Mouse (Mus musculus): ENCODE results near the gene Slc13a3. TPM values are rescaled to one million over a fixed set of nuclear protein-coding genes. Genes with fewer than 3 reads are reported as not detected.
A peak's percentile ranks its signal among the peaks of the same experiment; 100 is the strongest.
"Not testable (repeated sequence)": the region's sequence is repeated elsewhere in the genome, so short reads cannot be mapped to it uniquely, and the experiment has no call there.

Slc13a3 gene
- 10 to 100 TPM; 17.7 to 21.1 (median 19.2) TPM for total RNA-seq (2022)

DNA sequence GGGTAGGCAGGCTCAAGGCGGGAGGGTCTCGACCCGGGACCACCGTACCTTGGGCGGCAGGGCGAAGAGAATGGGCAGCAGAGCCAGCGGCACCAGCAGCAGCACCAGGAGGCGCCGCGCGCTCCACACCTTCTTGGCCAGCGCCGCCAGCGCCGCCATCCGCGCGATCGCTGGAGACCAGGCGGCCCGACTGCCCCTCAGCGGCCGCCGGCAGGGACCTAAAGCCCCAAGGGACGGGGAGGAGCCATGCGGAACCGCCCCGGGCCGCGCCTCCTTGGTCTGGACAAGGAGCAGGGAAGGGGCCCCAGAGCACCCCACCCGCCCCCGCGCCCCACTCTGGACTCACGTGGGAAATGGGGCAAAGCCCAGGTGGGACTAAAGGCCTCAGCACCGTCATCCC lies at the start of gene Slc13a3:
Slc13a3 (minus strand) TSS at position 228 of the 400 bp plus-strand sequence.
- no peak for DNase-seq (ENCODE audit: low spot score in 2 of 2)

DNA sequence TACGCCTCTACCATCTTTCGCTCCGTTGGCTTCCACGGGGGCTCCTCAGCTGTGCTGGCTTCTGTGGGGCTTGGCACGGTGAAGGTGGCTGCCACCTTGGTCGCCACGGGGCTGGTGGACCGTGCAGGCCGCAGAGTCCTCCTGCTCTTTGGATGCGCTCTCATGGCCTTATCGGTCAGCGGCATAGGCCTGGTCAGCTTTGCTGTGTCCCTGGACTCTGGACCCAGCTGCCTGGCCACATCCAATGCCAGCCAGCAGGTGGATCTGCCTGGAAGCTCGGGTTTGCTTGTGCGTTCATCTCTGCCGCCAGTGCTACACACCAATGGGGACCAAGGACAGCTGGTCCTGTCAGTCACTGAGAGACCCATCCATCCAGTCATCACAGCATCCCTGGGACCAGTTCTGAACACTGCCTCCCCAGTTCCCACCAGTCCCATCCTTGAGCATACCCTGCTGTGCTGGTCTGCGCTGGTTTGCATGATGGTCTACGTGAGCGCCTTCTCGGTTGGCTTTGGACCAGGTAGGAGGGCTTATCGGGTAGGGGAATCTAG lies 42.2 kb upstream of the Slc13a3 start:
- DNase-seq (ENCODE audit: low spot score in 2 of 2) = no peak

DNA sequence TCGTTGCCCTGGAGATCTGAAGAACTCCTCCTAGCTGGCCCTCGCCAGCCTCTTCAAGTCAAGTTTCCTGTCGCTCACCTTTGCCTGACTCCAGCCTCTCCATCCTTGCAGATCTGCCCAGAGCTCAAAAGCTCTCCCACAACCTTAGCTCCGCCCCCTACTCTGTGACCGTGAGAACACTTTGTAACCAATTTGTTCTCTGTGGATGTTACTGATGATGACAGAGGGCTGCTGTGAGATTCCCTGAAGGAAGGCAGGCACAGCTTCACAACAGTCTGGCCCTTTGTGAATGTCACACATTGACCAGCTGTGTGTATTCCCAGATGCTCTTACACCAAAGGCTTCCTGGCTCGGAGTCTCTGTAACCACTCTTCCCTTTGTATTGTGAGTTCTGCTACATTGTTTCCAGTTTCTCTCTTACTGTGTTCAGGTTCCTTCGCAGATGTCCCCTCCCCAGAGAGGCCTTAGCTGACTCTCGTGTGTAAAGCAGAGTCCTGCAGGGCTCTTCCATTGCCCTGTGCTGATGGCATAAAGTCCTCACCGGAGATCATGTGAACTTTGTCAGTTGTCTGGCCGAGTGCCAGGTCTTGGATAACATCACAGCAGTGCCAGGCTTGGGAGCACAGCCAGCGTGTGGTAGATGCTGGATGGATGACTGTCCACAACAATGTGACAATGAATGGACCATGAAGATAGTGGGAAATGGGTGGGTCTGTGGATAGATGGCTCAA lies 40.0 kb upstream of the Slc13a3 start:
- no peak for DNase-seq (ENCODE audit: low spot score in 2 of 2)

DNA sequence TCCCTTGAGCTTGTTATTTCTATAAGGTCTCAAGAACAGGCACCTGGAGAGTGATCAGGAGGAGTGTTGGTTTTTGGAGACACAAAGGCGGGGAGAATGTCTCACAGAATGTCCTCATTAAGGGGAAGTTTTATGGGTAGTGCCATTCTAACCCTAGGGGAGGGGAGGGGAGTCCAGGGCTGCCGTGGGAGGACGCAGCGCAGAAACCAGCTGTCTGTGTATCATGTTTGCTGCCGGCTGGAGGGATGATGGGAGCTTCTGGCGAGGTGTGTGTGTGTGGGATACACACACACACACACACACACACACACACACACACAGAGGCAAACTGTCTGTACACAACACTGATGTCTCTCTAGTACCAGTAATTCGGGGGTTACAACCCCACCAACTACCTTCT lies 39.4 kb upstream of the Slc13a3 start:
- no peak for DNase-seq (ENCODE audit: low spot score in 2 of 2)

DNA sequence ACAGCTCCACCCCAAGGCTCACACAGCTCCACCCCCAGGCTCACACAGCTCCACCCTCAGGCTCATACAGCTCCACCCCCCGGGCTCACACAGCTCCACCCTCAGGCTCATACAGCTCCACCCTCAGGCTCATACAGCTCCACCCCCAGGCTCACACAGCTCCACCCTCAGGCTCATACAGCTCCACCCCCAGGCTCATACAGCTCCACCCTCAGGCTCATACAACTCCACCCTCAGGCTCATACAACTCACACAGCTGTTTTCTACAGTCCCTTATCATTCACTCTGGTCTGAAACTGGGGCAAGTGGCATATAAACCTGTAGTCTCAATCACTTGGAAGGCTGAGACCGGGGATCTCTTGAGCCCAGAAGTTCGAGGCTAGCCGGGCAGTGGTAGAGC lies 38.5 kb upstream of the Slc13a3 start:
- DNase-seq (ENCODE audit: low spot score in 2 of 2) = not testable (repeated sequence)

DNA sequence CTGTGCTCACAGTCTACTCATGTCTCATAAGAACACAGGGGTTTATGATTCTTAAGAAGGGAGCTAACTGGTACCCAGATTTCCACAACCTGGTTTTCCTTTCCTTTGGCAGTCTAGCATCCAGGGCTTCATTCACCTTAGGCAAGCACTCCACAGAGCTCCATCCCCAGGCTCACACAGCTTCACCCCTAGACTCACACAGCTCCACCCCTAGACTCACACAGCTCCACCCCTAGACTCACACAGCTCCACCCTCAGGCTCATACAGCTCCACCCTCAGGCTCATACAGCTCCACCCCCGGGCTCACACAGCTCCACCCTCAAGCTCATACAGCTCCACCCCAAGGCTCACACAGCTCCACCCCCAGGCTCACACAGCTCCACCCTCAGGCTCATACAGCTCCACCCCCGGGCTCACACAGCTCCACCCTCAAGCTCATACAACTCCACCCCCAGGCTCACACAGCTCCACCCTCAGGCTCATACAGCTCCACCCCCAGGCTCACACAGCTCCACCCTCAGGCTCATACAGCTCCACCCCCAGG lies 38.0 kb upstream of the Slc13a3 start:
- DNase-seq (ENCODE audit: low spot score in 2 of 2) = not testable (repeated sequence)

DNA sequence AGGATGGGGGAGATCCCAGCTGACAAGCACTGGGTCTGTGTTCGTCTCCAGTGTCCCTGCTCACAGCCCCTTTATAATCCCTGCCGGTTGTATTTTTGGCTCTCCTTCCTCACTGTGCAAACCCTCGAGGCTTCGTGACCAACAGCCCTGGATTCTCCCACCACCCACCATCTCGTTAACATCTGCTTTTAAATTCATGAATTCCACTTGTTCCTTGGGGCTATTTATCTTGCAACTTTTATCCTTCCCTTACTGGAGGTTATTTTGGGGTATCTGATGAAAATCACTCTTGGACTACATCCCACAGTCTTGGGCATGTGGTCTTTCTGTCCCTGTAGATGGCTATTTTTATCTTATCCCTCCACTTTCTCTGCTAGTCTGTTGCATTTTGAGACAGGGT lies 37.4 kb upstream of the Slc13a3 start:
- peak in 1 of 2 experiments; percentile 37 for DNase-seq (ENCODE audit: low spot score in 2 of 2)

DNA sequence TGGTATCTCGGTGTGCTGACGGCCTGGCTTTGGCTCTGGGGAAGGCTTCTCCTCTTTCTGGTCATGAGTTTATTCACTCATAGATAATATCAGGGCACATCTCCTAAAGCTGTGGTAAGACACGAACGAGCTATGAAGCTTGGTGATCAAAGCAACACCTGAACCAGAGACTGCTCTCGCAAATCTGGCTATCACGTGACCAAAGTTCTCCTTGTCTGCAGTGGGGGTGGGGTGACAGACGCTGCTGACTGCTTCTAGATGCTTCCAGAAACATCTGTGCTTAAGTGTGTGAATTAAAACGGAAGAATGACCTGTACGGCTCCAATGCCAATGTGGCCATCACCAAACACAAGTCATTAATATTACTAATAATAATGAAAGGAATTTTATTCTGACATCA lies 36.7 kb upstream of the Slc13a3 start:
- DNase-seq (ENCODE audit: low spot score in 2 of 2) = no peak

DNA sequence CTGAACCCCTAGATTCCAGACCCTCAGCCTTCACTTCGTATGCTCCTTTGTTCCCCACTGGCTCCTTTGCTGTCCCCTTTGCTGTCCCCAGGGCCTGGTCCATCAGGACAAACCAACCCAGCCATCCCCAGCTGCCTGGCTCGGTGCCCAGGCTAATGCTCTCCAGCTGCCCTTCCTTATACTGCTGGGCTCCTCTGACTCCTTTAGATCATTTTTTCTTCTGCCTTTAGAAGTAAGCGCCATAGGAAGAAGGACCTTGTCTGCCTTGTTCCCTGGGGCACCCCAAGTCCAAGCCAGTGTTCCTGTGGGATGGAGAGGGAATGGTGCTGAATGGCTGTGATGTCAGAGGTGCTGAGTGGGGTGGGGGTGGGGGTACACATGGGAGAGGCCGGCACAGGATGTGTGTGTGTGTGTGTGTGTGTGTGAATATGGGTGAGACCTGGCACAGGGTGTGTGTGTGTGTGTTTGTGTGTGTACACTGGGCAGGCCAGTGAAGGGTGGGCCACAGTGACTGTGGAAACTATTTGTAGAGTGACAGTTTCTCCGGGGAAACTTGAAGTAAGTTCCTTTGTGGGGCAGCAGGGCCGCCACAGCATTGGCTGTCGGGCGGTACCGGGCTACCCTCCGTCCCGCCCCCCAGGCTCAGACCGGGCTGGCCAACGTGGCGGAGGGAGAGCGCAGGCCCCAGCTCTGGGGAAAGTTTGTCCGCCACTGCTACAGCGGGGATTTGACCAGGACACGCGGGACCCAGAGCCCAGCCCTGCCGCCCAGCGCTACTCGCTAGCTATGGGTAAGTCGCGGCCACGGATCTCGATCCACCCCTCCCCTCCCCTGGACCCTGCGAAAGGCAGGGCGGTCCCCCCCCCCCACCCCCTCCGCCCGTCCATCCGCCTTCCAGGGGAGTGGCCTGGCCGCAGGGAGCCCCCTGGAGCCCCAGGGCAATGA lies 30.5 kb upstream of the Slc13a3 start, which contains the start of gene Slc2a10:
Slc2a10 (plus strand) TSS at position 529 of the 945 bp plus-strand sequence.
- DNase-seq (ENCODE audit: low spot score in 2 of 2) = no peak

DNA sequence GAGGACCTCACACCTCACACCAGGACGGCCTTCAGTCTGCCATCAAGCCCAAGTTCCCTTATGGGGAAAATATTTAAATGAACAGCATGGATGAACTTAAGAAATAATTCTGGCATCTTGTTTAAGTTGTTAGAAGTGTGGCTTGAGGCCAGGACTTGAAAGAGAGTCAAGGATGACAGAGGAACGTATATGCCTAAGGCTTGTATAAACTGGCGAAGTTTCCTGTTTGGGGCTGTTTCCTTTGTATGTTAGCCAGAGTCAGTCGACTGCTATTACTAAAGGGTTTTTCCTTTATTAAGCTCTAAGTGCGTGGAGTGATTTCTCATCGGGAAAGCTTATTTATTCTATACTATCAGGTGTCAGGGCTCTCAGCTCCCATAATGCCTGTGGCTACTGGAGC lies 25.8 kb upstream of the Slc13a3 start:
- no peak for DNase-seq (ENCODE audit: low spot score in 2 of 2)

DNA sequence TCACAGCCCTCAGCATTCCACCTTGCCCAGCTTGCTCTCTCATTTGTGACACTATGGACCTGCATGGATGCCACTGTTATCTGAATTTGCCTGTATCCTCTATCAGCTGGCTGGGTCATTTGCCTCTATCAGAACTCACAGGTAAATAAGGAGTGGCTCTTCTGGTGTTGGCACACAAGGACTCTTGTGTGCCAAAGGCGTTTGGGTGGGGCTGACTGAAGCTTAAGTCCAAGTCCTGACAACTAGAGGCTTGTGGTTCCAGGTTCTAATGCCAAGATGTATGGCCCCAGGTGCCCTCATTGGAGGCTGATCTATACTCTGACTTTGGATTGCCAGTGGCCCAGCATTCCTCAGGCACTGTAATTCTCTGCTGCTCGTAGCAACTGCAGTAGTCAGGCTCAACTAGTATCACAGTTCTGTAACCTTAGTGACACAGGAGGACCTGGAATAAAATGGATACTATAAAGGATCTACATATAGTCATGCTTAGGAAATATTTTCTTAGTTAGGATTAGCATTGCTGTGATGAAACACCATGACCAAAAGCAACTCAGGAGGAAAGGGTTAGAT lies 24.8 kb upstream of the Slc13a3 start:
- DNase-seq (ENCODE audit: low spot score in 2 of 2) = no peak

DNA sequence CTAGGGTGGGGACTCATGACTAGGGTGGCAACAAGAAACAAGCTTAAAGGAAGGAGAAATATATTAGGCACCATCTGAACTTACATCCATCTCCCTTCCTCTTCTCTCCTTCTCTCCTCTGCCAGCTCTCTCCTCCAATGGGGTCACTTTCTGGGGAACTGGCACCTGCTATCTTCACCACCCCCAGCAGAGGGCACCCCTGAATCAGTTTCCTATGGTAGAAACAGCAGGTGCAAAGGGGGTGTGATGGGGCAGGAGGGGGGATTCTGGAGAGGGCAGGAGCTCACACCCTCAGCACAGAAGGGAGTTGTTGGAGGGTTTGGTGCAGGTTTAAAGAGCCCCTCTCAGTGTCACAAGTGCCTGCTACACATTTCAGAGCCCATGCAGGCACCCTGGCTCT lies 23.2 kb upstream of the Slc13a3 start:
- DNase-seq (ENCODE audit: low spot score in 2 of 2) = peak in 1 of 2 experiments; percentile 53

DNA sequence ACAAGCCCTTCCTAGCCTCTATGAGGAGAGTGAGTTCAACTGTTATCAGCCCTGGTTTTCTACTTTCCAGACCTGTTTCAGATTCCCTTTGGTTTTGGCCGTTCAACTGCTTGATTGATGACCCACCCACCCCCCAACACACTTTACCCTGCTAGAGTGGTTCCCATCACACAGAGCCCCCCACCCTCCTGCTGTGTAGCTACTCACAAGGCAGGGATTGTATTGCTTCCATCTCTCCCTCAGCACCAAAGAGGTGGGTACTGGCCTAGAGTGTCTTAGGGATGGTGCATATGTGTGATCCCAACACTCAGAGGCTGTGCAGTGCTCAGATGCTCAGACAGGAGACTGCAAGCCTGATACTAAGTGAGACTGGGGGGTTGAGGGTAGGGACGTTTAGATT lies 21.5 kb upstream of the Slc13a3 start:
- DNase-seq (ENCODE audit: low spot score in 2 of 2) = no peak

DNA sequence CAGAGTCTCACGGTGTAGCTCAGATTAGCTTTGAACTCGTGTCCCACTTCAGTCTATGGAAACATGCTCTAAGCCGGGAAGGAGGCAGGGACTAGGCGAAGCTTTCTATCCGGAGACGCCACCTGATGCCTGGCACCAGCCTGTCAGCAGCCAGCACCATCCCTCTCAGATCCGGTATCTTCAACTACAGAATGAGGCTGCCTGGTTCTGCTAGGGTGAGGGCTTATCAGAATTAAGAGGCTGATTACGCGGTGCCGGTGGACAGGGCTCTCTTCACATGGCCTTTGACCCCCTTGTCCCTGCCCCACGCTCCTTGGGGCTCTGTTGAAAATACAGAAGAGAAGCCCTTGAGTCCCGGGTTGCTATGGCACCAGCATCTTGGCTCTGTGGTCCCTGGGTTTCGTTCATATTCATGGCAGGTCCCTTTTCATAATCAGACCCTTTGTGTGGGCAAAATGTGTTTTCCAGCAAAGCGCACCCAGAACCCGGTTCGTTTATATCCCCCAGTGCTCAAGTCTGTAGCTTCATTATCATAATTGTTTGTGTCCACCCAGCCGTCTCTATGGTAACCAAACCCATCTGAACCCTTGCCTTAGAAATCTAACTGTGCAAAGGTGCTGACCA lies 20.7 kb upstream of the Slc13a3 start:
- DNase-seq (ENCODE audit: low spot score in 2 of 2) = peak; percentile 35 to 66

DNA sequence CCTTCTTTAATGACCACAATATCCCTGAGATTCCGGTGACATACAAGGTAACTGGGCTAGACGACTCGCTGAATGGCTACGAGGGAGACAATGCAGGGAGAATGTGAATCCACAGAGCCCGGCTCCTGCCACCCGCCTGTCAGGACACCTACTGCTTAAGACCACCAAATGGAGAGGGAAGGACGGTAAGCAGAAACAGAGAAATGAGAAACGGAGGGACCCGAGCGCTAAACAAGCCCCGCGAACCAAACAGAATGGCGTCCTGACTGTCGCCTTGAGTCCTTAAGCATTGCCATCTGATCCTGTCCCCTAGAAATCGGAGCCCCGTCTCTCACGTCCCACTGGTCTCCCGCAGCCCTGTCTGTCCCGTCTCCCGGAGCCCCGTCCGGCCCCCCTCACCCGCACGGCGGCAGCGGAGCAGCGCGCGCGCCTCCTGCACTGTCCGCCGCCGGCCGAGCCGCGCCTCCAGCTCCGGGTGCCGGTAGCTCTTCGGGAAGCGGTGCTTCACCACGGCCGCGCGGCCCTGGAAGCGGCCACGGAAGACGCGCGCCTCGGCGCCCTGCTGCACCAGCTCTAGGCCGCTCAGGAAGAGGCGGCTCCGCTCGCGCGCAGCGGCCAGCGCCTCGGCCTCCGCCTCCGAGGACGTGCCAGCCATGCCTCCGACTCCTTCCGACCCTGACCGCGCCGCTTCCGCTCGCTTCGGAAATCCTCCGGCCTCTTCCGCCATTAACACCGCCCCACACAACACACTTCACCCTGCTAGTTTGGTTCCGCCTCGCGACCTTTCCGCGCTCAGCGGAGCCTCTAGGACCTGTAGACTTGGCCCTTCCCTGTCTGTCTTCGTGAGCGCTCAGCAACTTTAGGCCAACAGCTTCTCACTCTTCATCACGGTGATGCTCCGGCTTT lies 19.9 kb upstream of the Slc13a3 start, which contains the start of gene Trp53rka:
Trp53rka (minus strand) TSS at position 677 of the 906 bp plus-strand sequence.
- peak; percentile 72 to 75 for DNase-seq (ENCODE audit: low spot score in 2 of 2)

DNA sequence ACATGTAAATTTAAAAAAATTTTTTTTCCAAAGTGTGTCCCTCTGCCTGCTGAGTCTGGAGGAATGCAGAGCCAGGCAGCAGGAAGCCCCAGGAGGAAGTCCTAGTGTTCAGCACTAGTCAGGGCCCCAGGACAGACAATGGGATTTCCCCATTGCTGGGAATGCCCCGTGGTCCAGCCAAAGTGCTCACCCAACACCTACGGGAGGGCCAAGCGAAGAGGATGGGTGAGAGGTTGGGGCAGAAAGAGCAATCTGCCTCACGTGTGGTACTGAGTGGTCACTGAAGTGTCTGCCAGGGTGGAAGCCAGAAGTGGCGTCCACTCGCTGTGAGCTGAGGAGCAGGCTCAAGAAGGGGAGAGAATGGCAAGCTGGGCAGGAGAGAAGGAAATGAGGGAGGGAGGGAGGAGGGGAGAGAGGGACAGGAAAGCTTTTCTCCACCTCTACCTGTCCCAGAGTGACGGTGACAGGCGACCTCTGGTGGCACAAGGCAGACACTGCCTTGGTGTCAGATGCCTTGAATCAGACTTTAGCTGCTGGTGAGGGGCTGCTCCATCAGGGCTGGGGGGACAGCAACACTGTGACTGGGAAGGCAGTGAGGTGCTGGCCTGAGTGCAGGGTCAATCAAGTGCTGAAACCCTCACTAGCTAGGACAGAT lies 14.0 kb upstream of the Slc13a3 start:
- DNase-seq (ENCODE audit: low spot score in 2 of 2) = peak in 1 of 2 experiments; percentile 37

DNA sequence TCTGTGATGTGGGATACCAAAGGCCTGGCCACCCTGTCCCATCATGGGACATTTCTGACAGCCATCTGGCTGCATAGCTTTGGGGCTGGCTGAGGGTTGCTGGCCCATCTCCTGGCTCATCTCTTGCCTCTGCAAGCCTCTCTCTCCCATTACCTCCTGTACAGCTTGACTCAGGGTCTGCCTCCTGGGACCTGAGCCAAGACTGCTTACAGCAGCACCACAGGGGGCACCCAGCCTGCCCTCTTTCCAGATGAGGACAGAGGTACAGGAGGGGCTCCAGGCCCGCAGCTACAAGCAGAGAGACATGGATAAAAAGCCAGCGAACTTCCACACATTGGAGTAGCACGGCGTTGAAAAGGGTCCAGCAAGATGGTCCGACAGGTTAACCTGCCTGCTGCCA lies 13.4 kb upstream of the Slc13a3 start:
- no peak for DNase-seq (ENCODE audit: low spot score in 2 of 2)

DNA sequence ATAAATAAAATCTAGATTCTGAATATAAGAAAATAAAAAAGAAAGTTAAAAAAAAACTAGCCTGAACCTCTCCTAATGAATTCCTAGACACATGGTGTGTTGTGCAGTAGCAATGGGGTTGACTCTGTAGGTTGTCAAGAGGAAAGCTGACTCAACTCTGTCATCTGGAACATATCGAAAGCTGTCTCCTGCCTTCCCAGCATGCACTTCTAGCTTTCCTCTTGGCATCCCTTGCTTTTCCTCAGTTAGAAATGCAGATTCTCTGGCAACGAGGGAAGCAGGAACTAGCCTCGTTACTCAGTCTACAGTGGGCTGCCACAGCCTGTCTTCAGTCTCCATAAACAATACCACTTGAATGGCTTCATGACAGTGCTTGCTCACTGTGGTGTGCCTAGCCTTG lies 12.8 kb upstream of the Slc13a3 start:
- no peak for DNase-seq (ENCODE audit: low spot score in 2 of 2)

DNA sequence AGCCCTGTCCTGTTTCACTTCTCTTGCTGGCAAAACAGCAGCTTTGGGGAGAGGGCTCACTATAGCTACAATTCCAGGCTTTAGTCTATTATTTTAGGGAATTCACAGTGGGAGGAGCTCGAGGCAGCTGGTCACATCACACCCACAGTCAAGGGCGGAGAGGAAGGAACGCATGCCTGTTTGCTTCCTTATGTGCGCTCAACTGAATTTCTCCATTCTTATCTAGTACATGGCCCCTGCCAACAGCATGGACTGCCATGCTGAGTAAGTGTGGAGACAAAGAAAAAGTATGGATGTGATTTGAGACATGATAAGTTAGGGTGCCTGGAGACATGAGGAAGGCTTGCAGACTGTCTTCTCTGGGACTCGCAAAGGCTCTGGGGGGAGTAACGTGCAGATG lies 11.1 kb upstream of the Slc13a3 start:
- no peak for DNase-seq (ENCODE audit: low spot score in 2 of 2)
